Mouse (Mus musculus) embryonic fibroblast, embryonic 13.5 days (primary cell): Measurements from ENCODE around the gene Atp8a1.

Source experiments
- CTCF ChIP-seq: IDR thresholded peaks from 2 replicates; pipeline ENCODE4 v1.5.1; 2011; ENCODE audit warnings: mild to moderate bottlenecking, control low read depth, low read length, moderate library complexity, borderline replicate concordance; ENCODE audit not compliant: insufficient read depth
- POLR2A ChIP-seq: IDR thresholded peaks from 2 replicates; pipeline ENCODE4 v1.6.1; 2011; ENCODE audit warnings: low read depth, mild to moderate bottlenecking, control low read depth, low read length, moderate library complexity

DNA sequence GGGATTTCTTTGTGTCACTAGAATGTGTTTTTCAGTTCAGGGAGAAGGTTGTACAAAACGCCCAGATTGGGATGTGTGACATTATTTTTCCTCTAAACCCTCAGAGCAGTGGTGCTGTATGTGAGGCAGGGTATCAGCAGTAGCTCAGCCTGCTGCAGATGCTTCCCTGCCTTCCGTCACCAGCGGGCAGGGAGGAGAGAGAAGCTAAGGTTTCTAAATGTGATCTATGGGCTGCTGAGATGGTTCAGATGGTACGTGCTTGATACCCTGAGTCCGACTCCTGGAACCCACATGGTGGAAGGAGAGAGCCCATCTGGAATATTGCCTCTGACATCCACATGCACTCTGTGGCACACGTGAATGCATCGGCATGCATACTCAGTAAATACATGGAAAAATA lies 251.6 kb downstream of the Atp8a1 start:
- TF ChIP-seq CTCF (no peak), POLR2A (no peak)
